Mouse (Mus musculus) adipocyte (in vitro differentiated cells): ENCODE measurements at regions not wholly inside any gene's neighbourhood (a gene's known extent, or its start where the extent isn't known, plus 50 kb on each side); places are given as distances from the start of the nearest gene placed in this dataset.

Experiments used
- DNase-seq: peaks from one replicate; pipeline ENCODE4 v3.0.0-alpha.2; 2016; ENCODE audit warnings: low spot score

DNA sequence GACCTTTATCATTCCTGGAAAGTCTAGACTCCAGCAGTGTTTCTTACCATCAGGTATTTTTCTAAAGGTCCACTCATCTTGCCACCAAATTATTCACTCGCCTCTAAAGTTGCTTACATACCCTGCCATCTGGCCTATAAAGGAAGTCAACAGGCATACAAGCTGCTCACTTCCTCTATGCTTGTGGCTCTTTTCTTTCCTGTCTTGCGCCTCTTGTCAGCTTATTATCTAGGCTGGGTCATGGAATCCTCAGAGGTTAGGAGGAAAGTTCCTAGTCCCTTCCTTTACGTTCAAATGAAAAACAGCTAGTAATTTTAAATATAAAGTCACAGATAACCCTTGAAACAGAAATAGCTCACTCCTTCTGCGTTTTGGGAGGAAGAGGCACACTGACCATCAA, 97.9 kb downstream of the Lipi start:
- DNase-seq: no peak

DNA sequence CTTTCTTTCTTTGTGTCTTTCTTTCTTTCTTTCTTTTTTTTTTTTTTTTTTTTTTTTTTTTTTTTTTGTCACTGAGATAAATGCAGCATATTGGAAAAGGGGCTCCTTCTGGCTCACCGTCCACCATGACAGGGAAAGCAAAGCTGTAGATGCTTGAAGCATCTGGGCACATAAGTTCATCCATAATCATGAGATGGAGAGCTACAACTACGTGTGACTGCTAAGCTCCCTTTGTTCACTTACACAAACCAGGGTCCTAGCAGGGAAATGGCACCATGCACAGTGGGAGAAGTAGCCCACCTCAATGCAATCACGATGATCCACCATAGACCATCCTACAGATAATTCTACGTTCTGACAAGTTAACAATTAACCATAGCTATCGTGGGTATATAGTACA, 102.0 kb downstream of the Lipi start:
- no peak for DNase-seq

DNA sequence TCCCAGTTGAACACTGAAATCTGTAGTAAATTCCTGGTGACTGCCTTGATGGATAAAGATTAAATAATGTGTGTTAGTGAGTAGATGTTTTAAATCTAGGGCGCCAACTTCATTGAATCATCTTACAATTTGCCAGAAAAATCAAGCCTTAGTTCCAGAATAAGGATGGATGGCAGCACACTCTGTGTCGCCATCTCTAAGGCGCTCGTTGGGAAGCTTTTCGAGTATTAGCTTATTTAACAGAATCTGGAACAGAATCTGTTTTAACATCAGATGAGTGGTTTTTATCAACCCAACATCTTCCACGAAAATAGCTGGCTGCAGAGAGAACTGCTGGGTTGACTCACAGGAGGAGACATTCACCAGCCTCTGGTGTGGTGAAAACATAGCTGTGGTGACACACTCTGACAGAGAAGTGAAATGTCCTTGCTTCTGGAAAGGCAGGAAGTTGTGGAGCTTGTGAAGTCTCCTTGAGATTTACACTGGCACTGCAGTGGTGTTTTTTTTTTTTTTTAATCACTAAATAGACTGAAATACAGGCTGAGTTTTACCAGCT, 120.4 kb downstream of the Lipi start:
- no peak for DNase-seq

DNA sequence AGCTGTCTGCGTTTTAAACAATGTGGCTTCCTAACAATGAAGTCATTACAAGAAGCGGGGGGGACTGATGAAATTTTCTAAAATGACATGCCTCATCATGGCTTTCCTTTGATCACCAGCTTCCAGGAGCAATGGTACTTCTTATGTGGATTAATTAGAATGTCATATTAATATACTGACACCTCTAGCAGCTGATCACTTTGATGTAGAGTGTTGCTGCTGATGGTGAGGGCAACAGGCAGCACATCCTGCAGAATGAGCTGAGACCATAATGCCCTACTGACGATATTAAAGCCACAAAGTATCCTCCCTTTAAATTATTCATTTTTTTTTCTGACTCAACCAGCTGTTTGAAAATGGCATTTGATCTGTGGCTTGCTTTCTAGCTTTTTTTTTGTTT, 123.7 kb downstream of the Lipi start:
- DNase-seq: no peak

DNA sequence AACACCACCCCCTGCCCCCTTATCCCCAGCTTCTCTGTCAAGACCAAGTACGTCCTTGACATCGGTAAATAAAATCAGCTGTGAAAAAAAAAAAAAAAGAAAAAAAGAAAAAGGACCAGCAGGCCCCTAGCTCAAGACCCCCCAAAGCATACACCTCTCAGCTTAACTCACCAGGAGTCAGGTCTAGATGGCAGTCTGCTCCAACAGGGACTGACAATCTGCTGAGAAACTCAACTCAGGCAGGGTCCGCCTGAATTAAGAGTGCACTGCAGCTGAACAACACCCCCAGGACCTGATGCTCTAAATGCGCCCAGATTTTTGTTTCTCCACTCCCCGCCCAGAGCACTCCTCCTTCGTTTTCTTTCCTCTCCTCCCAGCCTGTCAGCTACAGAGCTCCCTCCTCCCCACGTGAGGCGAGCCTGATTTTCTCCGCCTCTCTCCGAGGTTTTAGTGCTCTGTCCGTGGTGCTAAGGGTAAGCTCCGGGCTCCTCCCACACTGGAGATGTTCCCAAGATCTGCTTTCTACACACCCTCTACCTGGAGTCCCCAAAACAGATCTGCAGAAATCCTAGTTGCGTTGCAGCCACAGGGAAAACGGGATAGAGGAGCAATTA, 138.9 kb downstream of the Lipi start:
- no peak for DNase-seq

DNA sequence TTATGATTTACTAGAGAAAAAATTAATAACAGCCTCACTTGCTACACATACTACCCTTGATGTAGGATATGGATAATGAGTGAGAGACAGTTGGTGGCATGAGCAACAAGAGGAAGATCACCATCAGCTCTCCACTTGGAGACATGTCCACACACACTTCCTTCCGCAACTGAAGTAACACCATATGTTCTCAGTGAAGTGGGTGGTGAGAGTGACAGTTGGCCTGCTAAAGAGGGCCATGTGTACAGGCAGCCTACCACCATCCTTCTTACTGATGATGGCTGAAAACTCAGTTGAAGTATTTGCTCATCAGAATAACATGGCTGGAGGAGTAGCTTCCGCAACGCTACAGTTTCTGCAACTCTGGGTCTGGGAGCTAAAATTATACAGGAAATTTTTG, 146.6 kb downstream of the Lipi start:
- no peak for DNase-seq

DNA sequence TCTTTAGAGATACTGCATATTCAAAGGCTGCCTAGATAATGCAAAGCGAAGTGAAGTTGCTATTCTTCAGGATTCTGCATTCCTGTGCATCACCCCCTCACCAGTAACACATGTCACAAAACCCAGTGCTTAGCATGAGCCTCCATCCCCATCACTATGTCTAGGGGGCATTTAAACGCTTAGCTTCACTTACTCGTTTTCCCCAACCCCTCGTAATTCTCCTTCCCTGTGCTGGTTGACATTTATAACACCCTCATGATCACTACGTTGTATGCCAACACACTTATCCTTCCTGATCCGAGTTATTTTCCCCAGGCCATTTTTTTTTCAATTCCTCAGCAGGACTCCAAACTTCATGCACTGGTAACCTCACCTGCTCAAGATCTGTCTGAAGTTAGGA, 152.6 kb downstream of the Lipi start:
- no peak for DNase-seq

DNA sequence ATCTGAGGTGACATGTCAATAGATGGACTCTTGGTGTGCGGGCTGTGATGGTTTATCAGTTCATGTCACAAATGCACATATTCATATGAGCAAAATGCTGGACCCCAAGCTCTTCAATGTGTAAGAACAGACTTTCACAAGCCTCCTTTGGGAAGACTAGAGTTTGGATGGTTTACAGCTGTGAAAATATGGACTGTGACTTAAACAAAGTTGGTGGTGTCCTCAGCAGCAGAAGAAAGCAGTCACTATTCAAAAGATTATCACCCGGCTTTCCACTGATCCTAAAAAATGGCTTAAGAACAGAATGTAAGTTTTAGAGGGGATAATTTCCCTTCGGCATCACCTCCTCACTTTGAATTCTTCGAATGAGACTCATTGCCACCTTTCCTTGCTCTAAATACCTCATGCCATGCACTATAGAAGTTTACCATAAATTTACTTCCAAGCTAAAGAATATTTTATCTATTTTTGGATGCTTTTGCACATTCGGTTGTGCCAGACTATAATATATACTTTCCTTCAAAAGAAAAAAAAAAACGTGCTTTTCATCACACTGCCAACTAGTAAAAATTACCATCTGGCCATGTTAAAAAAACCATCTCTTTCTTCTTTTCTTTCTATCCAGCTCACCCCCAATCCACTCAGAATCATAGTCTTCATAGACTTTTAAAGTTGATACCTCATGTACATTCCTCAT, 201.2 kb downstream of the Lipi start:
- no peak for DNase-seq

DNA sequence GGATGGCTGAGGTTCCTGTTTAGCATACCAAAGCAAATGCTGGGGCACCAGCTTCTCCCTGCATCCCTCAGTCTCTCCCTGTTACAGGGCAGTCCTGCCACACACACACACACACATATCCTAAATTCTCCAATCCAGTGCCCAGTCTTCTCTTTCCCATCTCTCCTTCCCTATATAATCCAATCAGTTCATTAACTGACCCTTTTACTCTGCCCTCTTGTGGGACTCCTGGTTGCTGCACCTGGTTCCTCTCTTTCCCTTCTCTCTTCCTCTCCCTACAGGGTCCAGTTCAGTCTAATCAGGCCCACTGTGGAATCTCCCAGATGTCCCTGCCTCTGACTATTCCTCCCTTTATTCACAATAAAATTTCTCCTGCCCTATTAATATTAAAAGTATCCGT, 204.7 kb downstream of the Lipi start:
- DNase-seq: no peak

DNA sequence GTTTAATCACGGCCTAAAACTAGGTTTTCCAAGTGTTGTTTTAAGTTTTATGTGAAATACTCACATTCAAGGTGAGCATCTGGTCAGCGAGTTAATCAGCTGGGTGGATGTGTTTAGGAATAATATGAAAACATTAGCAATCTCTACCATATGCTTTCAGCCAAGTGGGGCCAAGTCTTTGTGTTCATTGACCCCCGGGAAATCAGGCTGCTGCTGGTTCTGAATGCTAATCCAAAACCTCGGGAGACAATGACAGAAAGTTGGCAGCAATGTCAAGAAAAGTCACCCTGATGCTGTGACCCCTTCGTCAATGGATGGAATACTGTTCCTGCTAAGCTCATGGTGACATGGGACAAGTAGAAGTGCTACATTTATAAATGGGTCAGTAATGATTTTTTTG, 216.2 kb downstream of the Lipi start:
- DNase-seq: no peak

DNA sequence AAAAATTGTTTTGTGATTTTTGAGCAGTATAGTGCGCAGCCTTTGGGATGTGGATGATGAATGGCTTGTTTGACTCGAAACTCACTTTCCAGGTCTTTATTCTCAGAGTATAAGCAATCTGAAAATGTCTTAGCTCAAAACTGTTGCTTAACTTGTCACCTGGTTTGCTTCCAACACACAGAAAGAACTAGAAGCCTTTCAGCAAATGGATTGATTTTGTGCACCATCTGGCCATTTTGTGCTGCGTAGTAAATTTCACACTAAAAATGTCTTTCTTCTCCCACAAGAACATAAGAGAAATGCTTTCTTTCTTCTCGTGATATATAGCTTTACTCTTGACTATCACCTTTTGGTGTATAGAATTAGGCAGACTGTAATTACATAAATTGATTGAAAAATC, 219.1 kb downstream of the Lipi start:
- DNase-seq: no peak

DNA sequence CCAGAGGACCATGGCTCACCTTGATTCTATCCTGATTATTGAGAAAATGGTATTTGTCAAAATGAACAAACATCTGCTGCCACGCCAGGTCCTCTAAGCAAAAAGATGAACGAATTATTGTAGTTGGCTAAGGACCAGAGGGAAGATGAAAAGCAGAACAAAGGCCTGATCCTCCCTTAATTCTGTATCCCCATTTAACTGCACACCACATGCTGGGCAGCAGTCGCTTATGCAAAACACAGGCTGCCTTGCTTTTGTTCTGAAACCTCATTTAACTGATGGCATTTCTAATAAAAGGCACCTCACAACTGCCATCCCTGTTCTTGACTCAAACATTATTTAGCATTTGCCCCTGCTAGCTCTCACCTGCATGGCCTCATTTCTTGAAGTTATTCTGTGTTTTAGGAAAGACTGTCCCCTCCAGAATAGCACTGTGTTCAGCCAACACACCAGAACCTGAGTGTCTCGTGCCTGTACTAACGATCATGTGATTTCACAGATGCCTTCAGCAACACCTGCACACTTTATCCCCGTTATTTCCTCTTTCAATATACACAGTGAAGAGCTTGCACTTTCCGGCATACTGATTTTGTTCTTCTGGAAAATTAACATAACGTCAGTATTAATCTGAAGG, 220.4 kb downstream of the Lipi start:
- DNase-seq: no peak

DNA sequence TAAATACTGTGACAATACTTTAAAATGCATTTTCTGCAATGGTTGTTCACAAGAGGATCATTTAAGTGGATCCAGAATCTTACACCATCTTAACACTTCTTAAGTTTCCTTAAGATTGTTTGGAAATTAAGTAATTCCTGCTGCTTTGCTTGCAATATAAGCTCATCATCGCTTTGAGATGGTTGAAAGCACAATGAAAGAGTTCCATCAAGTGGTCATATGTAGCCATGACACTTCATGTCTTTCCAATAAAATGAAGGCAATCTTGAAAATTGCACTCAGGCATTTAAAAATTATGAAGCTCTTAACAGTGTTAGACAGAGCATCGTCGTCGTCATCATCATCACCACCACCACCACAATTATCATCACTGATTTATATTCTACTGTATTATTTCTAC, 223.8 kb downstream of the Lipi start:
- DNase-seq: no peak

DNA sequence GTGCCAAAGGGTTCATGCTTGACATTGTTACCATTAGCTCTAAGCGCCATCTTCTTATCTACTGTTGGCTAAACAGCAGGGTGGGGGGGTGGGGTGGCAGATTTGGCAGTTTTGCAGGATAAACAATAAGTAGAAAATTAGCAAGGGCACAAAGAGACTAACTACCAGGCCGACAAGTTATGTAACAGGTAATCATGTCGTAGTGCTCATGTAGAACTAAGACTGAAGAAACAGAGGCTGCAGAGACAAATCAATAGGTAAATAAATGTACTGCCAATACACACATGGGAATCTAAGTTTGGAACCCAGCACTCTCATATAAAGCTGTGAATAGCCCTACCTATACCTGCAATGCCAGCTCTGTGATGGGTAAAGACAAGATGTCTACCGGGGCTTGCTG, 225.1 kb downstream of the Lipi start:
- no peak for DNase-seq

DNA sequence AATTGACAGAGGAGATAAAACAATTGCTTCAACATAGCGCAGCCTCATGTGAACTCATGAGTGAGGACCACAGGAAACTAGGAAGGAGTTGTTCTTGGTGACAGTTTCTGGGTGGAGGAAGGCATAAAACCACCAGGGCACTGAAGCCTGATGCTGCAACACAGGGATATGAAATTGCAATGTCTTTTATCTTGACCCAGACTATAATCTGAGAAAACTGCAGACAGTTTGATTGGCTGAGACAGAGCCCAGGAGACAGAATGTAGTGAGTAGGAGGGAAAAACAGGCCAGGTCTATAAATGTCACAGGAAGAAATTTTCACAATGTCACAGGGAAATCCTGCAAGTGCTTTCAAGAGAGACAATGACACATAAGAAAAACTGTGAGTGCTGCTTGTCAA, 232.5 kb downstream of the Lipi start:
- no peak for DNase-seq

DNA sequence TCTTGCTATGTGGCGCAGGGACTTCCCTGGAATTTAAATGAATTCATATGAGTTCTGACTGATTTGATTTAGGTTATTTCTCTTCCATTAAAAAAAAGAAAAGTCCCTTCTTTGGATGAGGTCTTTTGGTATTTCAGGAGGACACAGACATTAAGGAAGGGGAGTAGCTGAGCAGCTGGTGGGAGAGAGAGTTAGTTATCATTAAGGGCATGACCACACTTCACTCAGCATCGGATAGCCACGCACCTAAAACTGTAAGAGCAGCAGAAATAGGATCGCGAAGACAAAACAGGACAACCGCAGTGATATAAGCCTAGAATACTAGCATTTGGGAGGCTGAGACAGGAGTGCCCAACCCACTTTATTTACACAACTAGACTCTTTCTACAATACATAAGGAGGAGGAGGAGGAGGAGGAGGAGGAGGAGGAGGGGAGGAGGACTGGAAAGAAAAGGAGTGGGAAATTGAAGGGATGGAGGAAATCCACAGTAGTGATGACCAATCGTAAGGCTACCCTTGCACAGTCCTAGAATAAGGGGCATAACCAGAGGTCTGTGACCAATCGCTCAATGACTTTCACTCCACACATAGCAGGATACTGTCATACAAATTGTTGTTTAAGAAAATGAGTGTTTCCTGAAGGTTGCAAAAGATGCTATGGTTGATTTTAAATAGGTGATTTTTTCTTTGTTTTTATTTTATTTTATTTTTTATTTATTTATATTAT, 241.5 kb downstream of the Lipi start:
- no peak for DNase-seq

DNA sequence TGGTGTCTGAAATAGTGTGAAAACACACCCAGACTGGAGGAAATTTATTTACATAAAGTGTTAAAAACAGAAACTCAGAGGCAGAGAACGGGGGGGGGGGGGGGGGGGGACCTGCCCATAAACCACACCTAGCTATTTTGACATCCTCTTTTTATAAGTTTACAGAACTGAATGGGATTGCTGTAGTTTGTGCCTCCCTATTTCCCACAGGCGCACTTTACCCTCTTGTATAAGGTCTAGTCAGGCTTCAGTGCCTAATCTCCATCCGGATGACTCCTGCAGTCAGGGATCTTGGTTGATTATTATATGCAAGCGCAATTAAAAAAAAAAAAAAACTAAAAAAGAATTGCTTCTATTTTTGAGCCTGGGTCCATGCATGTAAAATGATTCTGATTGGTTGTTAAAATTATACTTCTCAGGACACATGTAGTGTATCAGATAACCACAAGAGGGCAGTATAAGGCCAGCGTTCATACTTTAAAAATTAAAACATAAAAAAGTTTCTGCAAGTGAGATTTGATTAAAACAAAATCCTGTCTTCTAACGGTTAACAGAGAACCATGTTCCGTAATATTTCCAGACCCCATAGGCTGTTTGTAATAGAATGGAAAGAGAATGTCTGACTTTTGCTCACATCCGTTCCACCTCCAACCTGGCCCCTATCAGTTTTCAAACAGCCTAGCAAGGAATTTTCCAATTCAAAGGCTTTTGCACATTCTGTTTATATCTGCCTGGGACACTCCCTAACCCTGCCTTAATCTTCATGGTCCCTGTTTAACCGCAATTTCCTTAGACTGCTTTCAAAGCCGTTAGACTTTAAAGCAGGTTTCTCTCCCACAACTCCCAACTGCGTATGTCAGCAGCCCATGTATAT, 242.6 kb downstream of the Lipi start:
- DNase-seq: peak; percentile 16

DNA sequence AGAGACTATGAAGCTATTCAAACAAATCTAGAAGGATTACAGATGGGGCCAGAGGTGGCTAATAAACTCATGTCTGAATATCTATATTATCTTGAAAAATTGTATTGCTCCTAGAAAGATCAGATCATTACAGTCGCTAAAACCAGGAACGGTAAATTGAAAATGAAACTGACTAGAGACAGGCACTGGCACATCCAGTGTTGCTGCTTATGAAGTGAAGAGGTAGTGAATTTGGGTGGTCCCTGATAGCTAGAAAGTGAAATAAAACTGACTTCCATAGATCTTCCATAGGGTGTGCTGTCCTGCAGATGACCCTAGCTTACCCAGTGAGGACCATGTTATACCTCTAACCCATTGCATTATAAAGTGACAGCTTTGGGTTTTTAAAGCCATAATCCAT, 251.6 kb downstream of the Lipi start:
- no peak for DNase-seq

DNA sequence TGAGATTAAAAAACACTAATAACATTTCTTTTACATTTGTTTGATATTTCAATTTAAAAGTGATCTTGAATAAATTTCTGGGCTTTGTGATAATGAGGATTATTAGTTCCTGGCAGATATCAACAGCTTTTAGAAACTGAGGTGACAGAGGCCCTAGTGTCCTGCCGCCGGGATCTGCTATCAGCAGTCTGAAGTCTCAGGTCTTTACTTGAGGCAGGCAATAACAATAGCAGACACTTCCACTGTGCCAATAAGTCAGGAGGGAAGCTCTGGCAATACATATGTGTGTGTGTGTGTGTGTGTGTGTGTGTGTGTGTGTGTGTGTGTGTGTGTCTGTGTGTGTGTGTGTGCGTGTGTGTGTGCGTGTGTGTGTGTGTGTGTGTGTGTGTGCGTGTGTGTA, 252.1 kb downstream of the Lipi start:
- DNase-seq: no peak

DNA sequence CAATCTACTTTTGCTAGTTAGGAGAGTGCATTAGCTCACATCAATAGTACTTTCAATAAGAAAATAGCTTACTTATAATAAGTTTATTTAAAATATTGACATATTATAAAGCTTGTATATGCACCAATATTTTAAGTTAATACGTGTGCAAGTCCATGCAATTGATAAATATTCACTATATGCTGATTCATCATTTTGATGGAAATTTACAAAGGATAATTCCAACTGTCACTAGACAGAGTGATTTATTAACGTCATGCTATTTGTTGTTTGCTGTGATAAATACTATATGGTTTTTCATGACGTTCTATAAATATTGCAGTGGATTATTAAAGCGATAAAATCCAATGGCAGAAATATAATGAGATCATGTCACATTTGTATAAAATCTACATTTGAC, 253.0 kb downstream of the Lipi start:
- no peak for DNase-seq

DNA sequence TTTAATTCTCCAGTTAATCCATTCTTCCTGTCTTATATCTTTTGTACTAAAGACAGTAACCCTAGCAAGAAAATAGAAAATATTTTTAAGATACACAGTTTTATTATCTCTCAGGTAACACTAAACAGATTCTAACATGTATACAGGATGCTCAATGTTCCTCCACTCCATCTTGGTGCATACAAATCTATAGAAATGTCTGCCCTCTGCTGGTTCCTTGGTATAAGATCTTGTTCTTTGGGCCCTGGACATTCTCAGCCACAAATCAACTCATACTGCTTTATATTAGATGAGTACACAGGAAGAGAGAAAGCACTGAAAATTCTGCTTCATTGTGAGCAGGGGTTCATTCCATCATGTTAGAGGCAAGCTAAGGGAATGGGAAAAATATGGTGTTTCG, 260.6 kb downstream of the Lipi start:
- DNase-seq: no peak

DNA sequence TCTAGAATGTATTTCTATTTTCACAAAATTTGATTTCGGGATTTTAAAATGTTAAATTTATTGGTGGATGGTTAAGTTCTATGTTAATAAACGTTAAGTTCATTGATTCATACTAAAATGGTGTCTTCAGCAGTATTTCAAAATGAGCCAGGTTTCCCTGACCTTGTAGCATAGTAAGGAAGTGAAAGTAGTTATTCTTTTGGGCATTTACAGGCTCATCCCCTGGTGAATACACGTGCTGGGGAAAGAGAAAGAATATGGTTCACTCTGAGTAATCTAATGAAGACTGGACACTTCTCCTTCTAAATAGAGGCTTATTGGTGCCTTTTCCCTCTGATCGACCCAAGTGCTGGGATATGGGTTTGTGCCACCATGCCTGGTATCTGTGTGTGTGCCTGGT, 281.1 kb downstream of the Lipi start:
- no peak for DNase-seq
